In the genomic region with DNA sequence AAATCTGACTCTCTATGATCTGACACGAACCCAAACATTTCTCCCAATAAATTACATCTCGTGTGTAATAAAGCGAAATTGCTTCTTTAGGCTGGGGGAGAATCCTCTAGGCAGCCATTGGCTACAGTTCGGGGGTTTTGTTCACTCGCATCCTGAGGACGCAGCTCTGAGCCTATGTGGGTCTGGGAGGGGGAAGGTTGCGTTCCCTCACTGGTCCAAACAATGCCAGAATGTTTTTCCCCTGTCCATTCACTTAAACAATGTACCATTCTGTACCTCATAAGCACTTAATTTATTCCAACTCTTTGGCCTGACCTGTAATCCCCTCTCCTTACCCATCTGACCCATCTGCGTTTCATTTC, we compare ENCODE assay signal across 10 mouse cellular contexts.
DNase-seq lines count a peak whose midpoint lies in the region; ATAC-seq lines count a peak whose summit lies in the region.
"Had no signal": no experiment of that assay in that cellular context is flagged by ENCODE, and none has a peak within 500 bp of the region (broad histone marks: within the 10 kb centered on the region; RNA-seq: fewer than 3 reads in every experiment).

No protein-coding gene starts in this region.

- peak; percentile 73 for ATAC-seq in neural tube, embryonic 11.5 days (ENCODE audit: insufficient read depth, low FRiP score, low TSS enrichment)
- peak; percentile 77 for ATAC-seq in forebrain, embryonic 16.5 days
- ATAC-seq in limb, embryonic 13.5 days (ENCODE audit: low FRiP score, low read depth) = peak; percentile 7; the same call in 1 of the 2 replicates
- ATAC-seq in neural tube, embryonic 15.5 days (ENCODE audit: low FRiP score) = peak; percentile 74

- 73% methylated on average over 8 of the region's 8 CpGs for WGBS in neural tube, embryonic 11.5 days
- WGBS in forebrain, embryonic 16.5 days = 19% methylated on average over 8 of the region's 8 CpGs
- 49% methylated on average over 8 of the region's 8 CpGs for WGBS in limb, embryonic 13.5 days
- 23% methylated on average over 8 of the region's 8 CpGs for WGBS in neural tube, embryonic 15.5 days

- H3K27ac ChIP-seq in neural tube, embryonic 11.5 days (ENCODE audit: low read depth, low read length) = no peak overlapping the region
- H3K27ac ChIP-seq in forebrain, embryonic 16.5 days (ENCODE audit: low read length) = peak overlapping the region; percentile 44; the same call in 1 of the 2 replicates
- H3K27ac ChIP-seq in limb, embryonic 13.5 days = peak overlapping the region; percentile 83
- H3K27ac ChIP-seq in neural tube, embryonic 15.5 days (replicated peaks) = peak overlapping the region; percentile 81
- H3K27ac ChIP-seq: kidney, postnatal 0 days; liver, embryonic 15.5 days had no signal

- no peak overlapping the region for H3K4me2 ChIP-seq in neural tube, embryonic 11.5 days (ENCODE audit: low read depth)
- peak overlapping the region; percentile 36 for H3K4me2 ChIP-seq in forebrain, embryonic 16.5 days (ENCODE audit: low read length)
- peak overlapping the region; percentile 25; the same call in 1 of the 2 replicates for H3K4me2 ChIP-seq in limb, embryonic 13.5 days (replicated peaks)
- peak overlapping the region; percentile 11; the same call in 1 of the 2 replicates for H3K4me2 ChIP-seq in neural tube, embryonic 15.5 days
- H3K4me2 ChIP-seq: liver, embryonic 15.5 days had no signal

- H3K36me3 ChIP-seq in neural tube, embryonic 11.5 days (ENCODE audit: control insufficient read depth, insufficient read depth, low read length) = no peaks in the 10 kb centered on the region
- no peaks in the 10 kb centered on the region for H3K36me3 ChIP-seq in forebrain, embryonic 16.5 days (ENCODE audit: control insufficient read depth, insufficient read depth)
- no peaks in the 10 kb centered on the region for H3K36me3 ChIP-seq in limb, embryonic 13.5 days
- no peaks in the 10 kb centered on the region for H3K36me3 ChIP-seq in neural tube, embryonic 15.5 days
- H3K36me3 ChIP-seq: liver, embryonic 15.5 days had no signal

- no peak for DNase-seq in neural tube, embryonic 11.5 days (ENCODE audit: low spot score)
- DNase-seq in neural tube, embryonic 10.5 days (ENCODE audit: extremely low spot score, low spot score) = no peak
- DNase-seq in cerebellum, adult 18-20 months = no peak
- no peak for DNase-seq in yolk sac, embryonic 10.5 days (ENCODE audit: low spot score)
- no peak for DNase-seq in kidney, adult 11 months

- H3K4me3 ChIP-seq in neural tube, embryonic 11.5 days (ENCODE audit: low read depth, low read length) = no peak overlapping the region
- no peak overlapping the region for H3K4me3 ChIP-seq in forebrain, embryonic 16.5 days (replicated peaks; ENCODE audit: low read length)
- H3K4me3 ChIP-seq in limb, embryonic 13.5 days = no peak overlapping the region
- no peak overlapping the region for H3K4me3 ChIP-seq in neural tube, embryonic 15.5 days (replicated peaks)
- H3K4me3 ChIP-seq: liver, embryonic 15.5 days had no signal

- H3K9me3 ChIP-seq in neural tube, embryonic 11.5 days (ENCODE audit: control insufficient read depth, low read length) = no peaks in the 10 kb centered on the region
- H3K9me3 ChIP-seq in forebrain, embryonic 16.5 days (ENCODE audit: control insufficient read depth, low read length) = no peaks in the 10 kb centered on the region
- H3K9me3 ChIP-seq in limb, embryonic 13.5 days = no peaks in the 10 kb centered on the region
- no peaks in the 10 kb centered on the region for H3K9me3 ChIP-seq in neural tube, embryonic 15.5 days (replicated peaks)
- H3K9me3 ChIP-seq: liver, embryonic 15.5 days had no signal

- no peaks in the 10 kb centered on the region for H3K4me1 ChIP-seq in neural tube, embryonic 11.5 days (ENCODE audit: control insufficient read depth, insufficient read depth, low read length)
- peaks cover 17% of the 10 kb centered on the region for H3K4me1 ChIP-seq in forebrain, embryonic 16.5 days (replicated peaks; ENCODE audit: control insufficient read depth, insufficient read depth, low read length)
- peaks cover 61% of the 10 kb centered on the region for H3K4me1 ChIP-seq in limb, embryonic 13.5 days
- peaks cover 24% of the 10 kb centered on the region for H3K4me1 ChIP-seq in neural tube, embryonic 15.5 days
- H3K4me1 ChIP-seq: liver, embryonic 15.5 days had no signal

- no peaks in the 10 kb centered on the region for H3K27me3 ChIP-seq in neural tube, embryonic 11.5 days (ENCODE audit: control insufficient read depth, insufficient read depth, low read length)
- no peaks in the 10 kb centered on the region for H3K27me3 ChIP-seq in forebrain, embryonic 16.5 days (replicated peaks; ENCODE audit: control insufficient read depth, insufficient read depth, low read length)
- H3K27me3 ChIP-seq in limb, embryonic 13.5 days = no peaks in the 10 kb centered on the region
- H3K27me3 ChIP-seq in neural tube, embryonic 15.5 days (replicated peaks) = no peaks in the 10 kb centered on the region
- H3K27me3 ChIP-seq: liver, embryonic 15.5 days had no signal

- no peak overlapping the region for H3K9ac ChIP-seq in neural tube, embryonic 11.5 days (ENCODE audit: low read length)
- peak overlapping the region; percentile 22; the same call in 1 of the 2 replicates for H3K9ac ChIP-seq in forebrain, embryonic 16.5 days (replicated peaks; ENCODE audit: low read depth, low read length)
- no peak overlapping the region for H3K9ac ChIP-seq in limb, embryonic 13.5 days
- H3K9ac ChIP-seq in neural tube, embryonic 15.5 days (replicated peaks) = no peak overlapping the region
- H3K9ac ChIP-seq: liver, embryonic 15.5 days had no signal

Comparison
In these comparisons a context has a peak if more than half of its experiments do, and no peak if none do; other contexts are left out.
1. ATAC-seq: peak in every context shown above with its lines; median percentile 77 in forebrain, embryonic 16.5 days; 74 in neural tube, embryonic 15.5 days; 73 in neural tube, embryonic 11.5 days; 7 in limb, embryonic 13.5 days.